Mouse (Mus musculus) embryonic fibroblast, embryonic 13.5 days (primary cell): ENCODE measurements around the gene Mllt10. TPM values are rescaled to one million over a fixed set of nuclear protein-coding genes. Genes with fewer than 3 reads are reported as not detected.

ENCODE experiments used
- H3K27ac ChIP-seq: 2 replicates; pipeline ENCODE4 v1.5.1; 2012; ENCODE audit warnings: low read length, control low read depth, inconsistent platforms; ENCODE audit not compliant: insufficient read depth
- H3K4me1 ChIP-seq: 2 replicates; pipeline ENCODE4 v1.6.1; 2011; ENCODE audit warnings: low read length; ENCODE audit not compliant: control insufficient read depth, insufficient read depth
- H3K4me3 ChIP-seq: 2 replicates; pipeline ENCODE4 v1.5.1; 2011; ENCODE audit warnings: mild to moderate bottlenecking, control low read depth, low read length; ENCODE audit not compliant: insufficient read depth
- CTCF ChIP-seq: IDR thresholded peaks from 2 replicates; pipeline ENCODE4 v1.5.1; 2011; ENCODE audit warnings: mild to moderate bottlenecking, control low read depth, low read length, moderate library complexity, borderline replicate concordance; ENCODE audit not compliant: insufficient read depth
- POLR2A ChIP-seq: IDR thresholded peaks from 2 replicates; pipeline ENCODE4 v1.6.1; 2011; ENCODE audit warnings: low read depth, mild to moderate bottlenecking, control low read depth, low read length, moderate library complexity
- polyA plus RNA-seq: library from polyadenylated mRNA; stranded (reverse); fragments of >200 nt; gene quantifications from 2 replicates; pipeline ENCODE4 v1.2.4, GENCODE M21; 2011; ENCODE audit warnings: low read depth; ENCODE audit not compliant: missing spikeins, insufficient read length

Gene Mllt10
- polyA plus RNA-seq, result 49.3 and 52.0 TPM in 2 replicates

- no peak for TF ChIP-seq POLR2A
- Histone ChIP-seq H3K4me1 (peaks cover 3% of the 10 kb centered on the region; the same call in 1 of the 2 replicates), H3K4me3 (peak within 1 kb of the TSS; percentile 61), H3K27ac (peak within 1 kb of the TSS; percentile 94)
Measured at GRCm38 (mm10) chr2:18055016-18055928, at the start of gene Mllt10. Gene Mllt10, plus strand, starts transcription at chr2:18055237.

- TF ChIP-seq POLR2A, result no peak
- TF ChIP-seq CTCF, result no peak
- Histone ChIP-seq H3K4me1 (no peaks in the 10 kb centered on the region), H3K27ac (no peak overlapping the region), H3K4me3 (no peak overlapping the region)
Measured at GRCm38 (mm10) chr2:18011226-18011625, 43.8 kb upstream of the Mllt10 start.

DNA sequence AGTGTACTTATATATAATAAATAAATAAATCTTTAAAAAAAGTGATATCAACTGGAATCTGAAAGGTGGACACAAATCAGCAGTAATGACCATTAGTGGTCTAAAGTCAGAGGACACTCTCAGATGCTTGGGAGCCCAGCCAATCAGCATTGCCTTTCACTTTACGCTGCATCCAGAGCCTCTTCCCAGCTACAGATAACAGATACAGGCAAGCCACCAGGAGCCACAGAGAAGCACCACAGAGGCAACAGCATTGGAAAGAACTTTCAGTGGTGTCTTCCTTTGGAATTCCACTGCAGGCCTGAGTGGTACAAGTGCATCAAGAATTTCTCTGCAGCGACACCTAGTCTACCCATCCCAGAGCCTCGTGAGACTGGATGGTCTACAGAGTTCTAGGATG is 42.2 kb upstream of the Mllt10 start:
- Histone ChIP-seq H3K4me3 (no peak overlapping the region), H3K4me1 (no peaks in the 10 kb centered on the region), H3K27ac (no peak overlapping the region)
- TF ChIP-seq POLR2A (no peak), CTCF (no peak)

- H3K4me1 ChIP-seq, result no peaks in the 10 kb centered on the region
- H3K27ac ChIP-seq, result no peak overlapping the region
- H3K4me3 ChIP-seq, result no peak overlapping the region
- TF ChIP-seq POLR2A (no peak), CTCF (no peak)
Measured at GRCm38 (mm10) chr2:18015581-18015980, 39.5 kb upstream of the Mllt10 start.

GRCm38 (mm10) chr2:18016639-18017038 is 38.4 kb upstream of the Mllt10 start:
- H3K4me3 ChIP-seq, result no peak overlapping the region
- no peaks in the 10 kb centered on the region for H3K4me1 ChIP-seq
- TF ChIP-seq POLR2A (no peak), CTCF (no peak)
- no peak overlapping the region for H3K27ac ChIP-seq

DNA sequence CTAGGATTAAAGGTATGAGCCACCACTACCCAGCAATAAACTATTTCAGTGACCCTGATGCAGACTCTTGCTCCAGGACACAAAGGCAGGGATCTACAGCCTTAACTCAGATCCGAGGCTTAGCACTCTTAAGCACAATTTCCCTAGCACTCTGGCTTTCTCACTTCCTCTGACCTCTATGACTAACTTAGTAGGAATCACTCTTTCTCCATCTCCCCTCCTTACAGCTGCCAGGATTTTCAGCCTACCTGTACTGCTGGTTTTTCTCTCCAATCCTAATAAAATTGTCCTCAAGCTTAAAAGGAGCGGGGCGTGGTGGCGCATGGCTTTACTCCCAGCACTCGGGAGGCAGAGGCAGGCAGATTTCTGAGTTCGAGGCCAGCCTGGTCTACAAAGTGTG is 37.7 kb upstream of the Mllt10 start:
- no peak overlapping the region for H3K4me3 ChIP-seq
- no peak overlapping the region for H3K27ac ChIP-seq
- TF ChIP-seq CTCF (no peak), POLR2A (no peak)
- H3K4me1 ChIP-seq, result no peaks in the 10 kb centered on the region

GRCm38 (mm10) chr2:18019122-18019521 is 35.9 kb upstream of the Mllt10 start:
- Histone ChIP-seq H3K4me1 (no peaks in the 10 kb centered on the region), H3K4me3 (no peak overlapping the region), H3K27ac (no peak overlapping the region)
- TF ChIP-seq POLR2A (no peak), CTCF (no peak)

DNA sequence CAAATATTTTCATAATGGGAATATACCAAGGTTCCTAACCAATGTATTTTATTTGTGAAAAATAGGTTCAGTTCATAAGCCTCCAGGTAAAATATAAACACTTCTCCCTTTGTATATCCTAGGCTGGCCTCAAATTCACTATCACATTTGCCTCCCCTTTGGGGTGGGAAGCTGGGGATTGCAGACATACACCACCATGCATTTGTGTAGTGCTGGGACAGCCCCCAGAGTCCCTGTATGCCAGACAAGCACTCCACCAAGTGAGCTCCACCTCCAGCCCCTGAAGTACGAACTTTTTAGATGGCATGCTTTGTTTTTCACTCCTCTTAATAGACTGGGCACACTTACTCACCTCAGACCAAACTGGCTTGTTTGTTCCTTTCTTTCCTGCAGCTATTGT is 32.2 kb upstream of the Mllt10 start:
- Histone ChIP-seq H3K27ac (no peak overlapping the region), H3K4me1 (no peaks in the 10 kb centered on the region), H3K4me3 (no peak overlapping the region)
- TF ChIP-seq CTCF, result no peak
- no peak for TF ChIP-seq POLR2A

DNA sequence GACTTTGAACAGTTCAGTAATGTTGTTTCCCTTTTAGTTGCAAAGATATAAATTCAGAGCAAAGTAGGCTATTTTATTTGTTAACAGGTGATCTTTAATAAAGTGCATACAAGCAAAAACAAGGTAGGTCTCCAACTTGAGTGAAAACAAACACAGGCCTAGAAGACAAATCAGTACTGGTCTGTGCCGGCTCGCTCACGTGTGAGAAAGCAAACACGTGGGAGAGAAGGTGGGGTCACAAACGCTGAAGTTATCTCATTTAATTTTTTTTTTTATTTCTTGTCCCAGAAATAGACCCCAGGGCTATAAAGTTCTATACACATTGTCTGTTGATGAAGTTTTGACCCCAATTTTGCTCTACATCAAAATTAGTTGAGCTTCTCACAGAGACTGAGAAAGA is 29.9 kb upstream of the Mllt10 start:
- no peak overlapping the region for H3K27ac ChIP-seq
- TF ChIP-seq CTCF, result no peak
- no peak for TF ChIP-seq POLR2A
- H3K4me3 ChIP-seq, result no peak overlapping the region
- no peaks in the 10 kb centered on the region for H3K4me1 ChIP-seq

- Histone ChIP-seq H3K4me1 (no peaks in the 10 kb centered on the region), H3K4me3 (peak overlapping the region; percentile 22), H3K27ac (no peak overlapping the region)
- TF ChIP-seq POLR2A, result 0 out of 2 replicates have a peak, but pooled peaks have one; percentile 6
- no peak for TF ChIP-seq CTCF
Measured at GRCm38 (mm10) chr2:18025781-18026115, 29.3 kb upstream of the Mllt10 start.
